Mouse (Mus musculus): ENCODE data around the gene Arfip1. TPM values are rescaled to one million over a fixed set of nuclear protein-coding genes. Genes with fewer than 3 reads are reported as not detected.

Arfip1 gene
- 8.2 and 8.4 TPM in 2 replicates for polyA plus RNA-seq (2012; rRNA removed)

GRCm38 (mm10) chr3:84582023-84582912 is at the start of gene Arfip1:
Arfip1 (minus strand) TSS chr3:84582625.

DNA sequence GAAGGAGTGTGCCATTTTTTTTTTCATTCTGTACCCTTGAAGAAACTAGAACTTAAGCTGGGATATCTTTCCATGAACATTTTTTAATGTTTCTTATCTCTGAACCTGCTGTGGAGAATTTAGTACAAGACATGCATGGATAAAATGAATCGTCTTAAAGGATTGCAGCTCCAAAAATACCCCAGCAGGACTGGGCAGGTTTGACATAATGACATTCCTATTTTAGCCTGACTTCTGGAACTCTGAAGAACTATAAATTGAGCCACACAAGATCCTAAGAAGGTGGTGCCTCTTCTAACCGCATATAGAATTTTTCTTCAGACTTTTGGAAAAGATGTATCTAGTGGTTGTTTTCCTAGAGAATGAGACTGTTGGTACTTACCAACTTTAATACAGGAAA is 10.8 kb upstream of the Arfip1 start, which contains the start of gene Tigd4:
Tigd4 (plus strand) TSS at position 301 of the 400 bp plus-strand sequence.

GRCm38 (mm10) chr3:84480006-84480897 is 102.2 kb downstream of the Arfip1 start, which contains the start of gene Fhdc1:
Fhdc1 (minus strand) TSS chr3:84480429.

Other genes starting within 250 kb of the Arfip1 start
- 9.8 and 11.5 TPM in 2 replicates for gene Fhdc1, start 102.2 kb downstream of the Arfip1 start, polyA plus RNA-seq (2012; rRNA removed)
- not detected in 2 replicates for gene Tigd4, start 10.9 kb upstream of the Arfip1 start, polyA plus RNA-seq (2012; rRNA removed)
- gene Tmem154, start 83.6 kb upstream of the Arfip1 start, polyA plus RNA-seq (2012; rRNA removed): 0.47 and 0.75 TPM in 2 replicates
- gene Fbxw7, start 232.6 kb upstream of the Arfip1 start, polyA plus RNA-seq (2012; rRNA removed): 5.8 and 6.8 TPM in 2 replicates

Measured in ovary, adult 2 months (tissue).